Mouse (Mus musculus) lung, postnatal 0 days (tissue): ENCODE data around the gene Elmod1.

Experiments
- CTCF ChIP-seq: IDR thresholded peaks from 2 replicates; pipeline ENCODE4 v1.5.1; 2016; ENCODE audit warnings: antibody characterized with exemption, mild to moderate bottlenecking
- EP300 ChIP-seq: IDR thresholded peaks from 2 replicates; pipeline ENCODE4 v1.6.1; 2016; ENCODE audit warnings: antibody characterized with exemption, mild to moderate bottlenecking, control low read depth

- TF ChIP-seq CTCF: no peak
- TF ChIP-seq EP300: no peak
Measured at GRCm38 (mm10) chr9:53933375-53933774, 41.7 kb downstream of the Elmod1 start.
